Mouse (Mus musculus) olfactory bulb, adult 2 months (tissue): ENCODE data around the gene Mroh8.

ENCODE experiments used
- CTCF ChIP-seq: fragments of 200-500 bp; IDR thresholded peaks from 2 replicates; pipeline ENCODE4 v1.5.1; 2012; ENCODE audit warnings: low read depth, mild to moderate bottlenecking, low read length, moderate library complexity; ENCODE audit not compliant: insufficient read depth
- POLR2A ChIP-seq: fragments of 200-500 bp; IDR thresholded peaks from 2 replicates; pipeline ENCODE4 v1.6.1; 2012; ENCODE audit warnings: mild to moderate bottlenecking, low read depth, low read length, moderate library complexity; ENCODE audit not compliant: insufficient read depth

DNA sequence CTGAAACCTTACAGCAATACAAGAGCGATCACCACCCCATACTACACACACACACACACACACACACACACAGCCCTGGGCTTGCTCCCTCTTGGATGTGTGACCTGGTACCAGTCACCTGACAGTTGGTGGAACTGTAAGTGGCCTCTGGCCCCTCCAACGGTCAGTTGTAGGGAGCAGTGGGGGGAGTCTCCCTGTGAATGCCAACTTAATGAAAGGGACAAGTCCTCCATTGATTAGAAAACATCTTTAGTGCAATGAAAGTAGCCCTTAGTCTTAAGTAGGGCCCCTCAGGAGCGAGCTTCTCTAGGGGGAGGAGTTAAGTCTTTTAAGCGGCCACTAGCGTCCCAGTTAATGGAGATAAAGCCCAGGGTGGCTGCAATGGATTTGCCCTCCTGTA is 48.8 kb upstream of the Mroh8 start:
- TF ChIP-seq CTCF (no peak), POLR2A (no peak)
